Mouse (Mus musculus): ENCODE results near the gene 2210408I21Rik.

Gene 2210408I21Rik

GRCm38 (mm10) chr13:77489938-77490651 is 354.8 kb downstream of the 2210408I21Rik start:
- DNase-seq (ENCODE audit: low spot score) = no peak

DNA sequence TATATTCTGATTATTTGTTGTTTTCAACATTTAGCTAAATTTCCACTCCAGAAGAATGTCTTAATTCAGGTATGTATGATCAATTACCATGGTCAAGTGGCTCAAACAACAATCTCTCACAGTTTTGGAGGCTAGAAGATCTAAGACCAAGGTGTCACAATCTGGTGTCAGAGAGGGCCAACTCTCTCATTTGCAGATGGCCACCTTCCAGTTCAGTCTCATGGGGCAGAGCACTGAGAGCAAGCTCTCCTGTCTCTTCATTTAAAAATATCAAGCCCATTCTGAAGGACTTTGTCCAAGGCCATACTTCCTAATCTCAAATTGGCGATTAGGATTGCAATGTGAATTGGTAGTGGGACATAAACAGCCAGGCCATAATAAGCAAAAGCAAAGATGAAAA is 378.7 kb downstream of the 2210408I21Rik start:
- no peak for DNase-seq (ENCODE audit: low spot score)

DNA sequence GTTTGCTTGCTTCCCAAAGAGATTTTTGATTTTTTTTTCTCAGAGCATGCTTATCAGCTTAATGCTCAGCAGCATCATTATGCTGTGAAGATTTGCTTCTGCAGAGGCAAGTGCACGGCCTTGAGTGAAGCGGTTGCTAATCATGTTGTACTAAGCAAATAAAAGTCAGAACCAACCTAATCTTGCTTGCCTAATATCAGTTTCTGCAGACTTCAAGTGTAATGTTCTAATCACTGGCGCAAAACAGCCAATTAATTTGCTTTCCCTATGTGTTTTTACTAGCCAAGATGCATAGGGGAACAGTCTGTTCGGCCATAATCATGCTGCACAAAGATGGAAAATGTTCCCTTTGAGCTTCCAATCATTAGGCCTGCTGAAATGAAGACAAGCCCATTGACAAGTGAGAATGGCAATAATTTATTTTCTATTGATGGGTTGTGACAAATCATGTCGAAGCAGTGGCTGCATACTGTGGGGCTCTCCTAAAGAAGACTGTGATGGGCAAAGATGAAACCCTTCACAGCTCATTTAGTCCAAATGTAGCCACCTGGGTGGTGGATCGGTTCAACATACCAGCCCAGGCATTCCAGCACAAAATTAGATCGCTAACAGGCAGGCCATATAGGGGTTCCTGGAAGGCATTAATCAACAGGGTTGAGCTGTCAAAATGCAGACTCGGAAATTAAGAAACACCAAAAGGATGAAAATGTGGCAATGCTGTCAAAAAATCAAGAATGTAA is 393.8 kb downstream of the 2210408I21Rik start:
- no peak for DNase-seq (ENCODE audit: low spot score)

DNA sequence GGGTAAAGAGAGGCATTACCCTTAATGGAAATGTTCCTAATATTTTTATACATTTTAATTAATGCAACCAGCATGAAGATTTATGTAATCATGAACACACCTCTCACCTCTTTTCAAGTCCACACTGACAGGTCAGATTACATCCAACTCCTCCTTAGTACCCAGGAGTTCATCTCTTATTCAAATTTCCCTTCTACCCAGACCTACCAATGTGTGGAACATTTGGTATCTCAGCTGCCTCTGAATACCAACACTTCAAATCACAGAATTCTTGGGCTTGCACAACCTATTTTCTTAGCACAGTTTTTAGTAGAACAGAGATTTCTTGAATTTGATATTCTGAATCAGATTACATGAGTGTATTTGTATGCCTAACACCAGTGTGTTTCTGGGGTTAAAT is 394.4 kb downstream of the 2210408I21Rik start:
- DNase-seq (ENCODE audit: low spot score) = no peak

- DNase-seq (ENCODE audit: low spot score) = no peak
These were observed 402.1 kb downstream of the 2210408I21Rik start for GRCm38 (mm10) chr13:77537466-77537865.

GRCm38 (mm10) chr13:77547486-77548385 is 412.4 kb downstream of the 2210408I21Rik start:
- DNase-seq (ENCODE audit: low spot score) = no peak

- no peak for DNase-seq (ENCODE audit: low spot score)
These were observed 413.0 kb downstream of the 2210408I21Rik start for GRCm38 (mm10) chr13:77548386-77548695.

GRCm38 (mm10) chr13:77548750-77549149 is 413.4 kb downstream of the 2210408I21Rik start:
- DNase-seq (ENCODE audit: low spot score) = no peak

DNA sequence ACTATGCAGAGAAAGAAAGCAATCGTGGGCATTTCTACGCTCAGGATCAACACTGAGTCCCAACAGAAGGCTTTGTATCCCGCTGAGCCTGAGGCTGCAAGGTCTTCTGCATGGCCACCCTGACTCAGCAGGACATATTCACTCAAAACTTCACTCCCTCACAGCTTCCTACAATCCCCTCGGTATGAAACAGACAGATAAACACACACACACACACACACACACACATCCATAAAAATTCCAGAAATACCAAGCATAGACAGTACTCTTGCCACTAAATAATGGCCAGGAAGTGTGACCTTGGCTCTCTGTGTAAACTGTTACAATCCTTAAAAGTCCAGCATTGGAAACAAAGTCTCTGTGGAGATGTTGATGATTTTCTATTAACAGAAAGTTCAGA is 458.7 kb downstream of the 2210408I21Rik start:
- DNase-seq (ENCODE audit: low spot score) = peak; percentile 38

- DNase-seq (ENCODE audit: low spot score) = no peak
These were observed 480.0 kb downstream of the 2210408I21Rik start for GRCm38 (mm10) chr13:77615346-77615745.

Measured in testis, postnatal 10 days (tissue).